Mouse (Mus musculus): Measurements from ENCODE around the gene B4galnt2. TPM values are rescaled to one million over a fixed set of nuclear protein-coding genes. Genes with fewer than 3 reads are reported as not detected.
"Not testable (repeated sequence)": the region's sequence is repeated elsewhere in the genome, so short reads cannot be mapped to it uniquely, and the experiment has no call there.

Gene B4galnt2
- polyA plus RNA-seq, 1 experiment = not detected

GRCm38 (mm10) chr11:95926398-95926797, 11.7 kb upstream of the B4galnt2 start:
- 72% methylated on average over 4 of the region's 4 CpGs for WGBS
- no peak for DNase-seq
- TF ChIP-seq CTCF (IDR thresholded peaks at IDR 0.05; ENCODE audit: insufficient read depth, low read length) = no peak
- TF ChIP-seq POLR2A (IDR thresholded peaks at IDR 0.05; ENCODE audit: borderline replicate concordance, extremely low read depth, low read depth, low read length) = no peak
- no peak overlapping the region for H3K4me3 ChIP-seq (replicated peaks; ENCODE audit: extremely low read depth, low read depth, low read length)
- H3K4me1 ChIP-seq (ENCODE audit: control insufficient read depth, insufficient read depth, low read length) = no peaks in the 10 kb centered on the region

- TF ChIP-seq POLR2A (IDR thresholded peaks at IDR 0.05; ENCODE audit: borderline replicate concordance, extremely low read depth, low read depth, low read length) = no peak
- TF ChIP-seq CTCF (IDR thresholded peaks at IDR 0.05; ENCODE audit: insufficient read depth, low read length) = no peak
- H3K4me1 ChIP-seq (ENCODE audit: control insufficient read depth, insufficient read depth, low read length) = no peaks in the 10 kb centered on the region
- 82% methylated on average over 5 of the region's 5 CpGs for WGBS
- H3K4me3 ChIP-seq (replicated peaks; ENCODE audit: extremely low read depth, low read depth, low read length) = no peak overlapping the region
- DNase-seq = no peak
These were observed 11.3 kb upstream of the B4galnt2 start for GRCm38 (mm10) chr11:95925976-95926375.

- 58% methylated on average over 2 of the region's 2 CpGs for WGBS
- no peak for TF ChIP-seq CTCF (IDR thresholded peaks at IDR 0.05; ENCODE audit: insufficient read depth, low read length)
- no peak for TF ChIP-seq POLR2A (IDR thresholded peaks at IDR 0.05; ENCODE audit: borderline replicate concordance, extremely low read depth, low read depth, low read length)
- no peaks in the 10 kb centered on the region for H3K4me1 ChIP-seq (ENCODE audit: control insufficient read depth, insufficient read depth, low read length)
- no peak overlapping the region for H3K4me3 ChIP-seq (replicated peaks; ENCODE audit: extremely low read depth, low read depth, low read length)
- no peak for DNase-seq
These were observed 9.5 kb upstream of the B4galnt2 start for GRCm38 (mm10) chr11:95924215-95924614.

GRCm38 (mm10) chr11:95923477-95923876, 8.8 kb upstream of the B4galnt2 start:
- WGBS = 5% methylated on average over 4 of the region's 6 CpGs
- H3K4me1 ChIP-seq (ENCODE audit: control insufficient read depth, insufficient read depth, low read length); H3K4me3 ChIP-seq (replicated peaks; ENCODE audit: extremely low read depth, low read depth, low read length); DNase-seq: not testable (repeated sequence)

GRCm38 (mm10) chr11:95921991-95922621, 7.4 kb upstream of the B4galnt2 start:
- no peak for DNase-seq
- no peak for TF ChIP-seq POLR2A (IDR thresholded peaks at IDR 0.05; ENCODE audit: borderline replicate concordance, extremely low read depth, low read depth, low read length)
- TF ChIP-seq CTCF (IDR thresholded peaks at IDR 0.05; ENCODE audit: insufficient read depth, low read length) = no peak
- Histone ChIP-seq H3K4me3 (replicated peaks; ENCODE audit: extremely low read depth, low read depth, low read length) (no peak overlapping the region), H3K4me1 (ENCODE audit: control insufficient read depth, insufficient read depth, low read length) (no peaks in the 10 kb centered on the region)
- 57% methylated on average over 12 of the region's 12 CpGs for WGBS

GRCm38 (mm10) chr11:95916426-95916825, 1.7 kb upstream of the B4galnt2 start:
- no peak overlapping the region for H3K4me3 ChIP-seq (replicated peaks; ENCODE audit: extremely low read depth, low read depth, low read length)
- peaks cover 2% of the 10 kb centered on the region; the same call in 1 of the 2 replicates for H3K4me1 ChIP-seq (ENCODE audit: control insufficient read depth, insufficient read depth, low read length)
- no peak for DNase-seq
- TF ChIP-seq CTCF (IDR thresholded peaks at IDR 0.05; ENCODE audit: insufficient read depth, low read length) = no peak
- TF ChIP-seq POLR2A (IDR thresholded peaks at IDR 0.05; ENCODE audit: borderline replicate concordance, extremely low read depth, low read depth, low read length) = no peak
- 17% methylated on average over 5 of the region's 5 CpGs for WGBS

- no peak for TF ChIP-seq CTCF (IDR thresholded peaks at IDR 0.05; ENCODE audit: insufficient read depth, low read length)
- no peak for TF ChIP-seq POLR2A (IDR thresholded peaks at IDR 0.05; ENCODE audit: borderline replicate concordance, extremely low read depth, low read depth, low read length)
- 3% methylated on average over 28 of the region's 28 CpGs for WGBS
- DNase-seq = no peak
- Histone ChIP-seq H3K4me3 (replicated peaks; ENCODE audit: extremely low read depth, low read depth, low read length) (no peak overlapping the region), H3K4me1 (ENCODE audit: control insufficient read depth, insufficient read depth, low read length) (peaks cover 2% of the 10 kb centered on the region; the same call in 1 of the 2 replicates)
These were observed 467 bp upstream of the B4galnt2 start for GRCm38 (mm10) chr11:95915006-95915710.

GRCm38 (mm10) chr11:95913959-95914566, 628 bp downstream of the B4galnt2 start:
- Histone ChIP-seq H3K4me1 (ENCODE audit: control insufficient read depth, insufficient read depth, low read length) (peaks cover 2% of the 10 kb centered on the region; the same call in 1 of the 2 replicates), H3K4me3 (replicated peaks; ENCODE audit: extremely low read depth, low read depth, low read length) (no peak overlapping the region)
- WGBS = 7% methylated on average over 14 of the region's 14 CpGs
- no peak for DNase-seq
- TF ChIP-seq POLR2A (IDR thresholded peaks at IDR 0.05; ENCODE audit: borderline replicate concordance, extremely low read depth, low read depth, low read length) = no peak

- no peak for DNase-seq
- Histone ChIP-seq H3K4me1 (ENCODE audit: control insufficient read depth, insufficient read depth, low read length) (peaks cover 2% of the 10 kb centered on the region; the same call in 1 of the 2 replicates), H3K4me3 (replicated peaks; ENCODE audit: extremely low read depth, low read depth, low read length) (no peak overlapping the region)
- 21% methylated on average over 7 of the region's 7 CpGs for WGBS
- TF ChIP-seq POLR2A (IDR thresholded peaks at IDR 0.05; ENCODE audit: borderline replicate concordance, extremely low read depth, low read depth, low read length) (no peak), CTCF (IDR thresholded peaks at IDR 0.05; ENCODE audit: insufficient read depth, low read length) (no peak)
These were observed 3.1 kb downstream of the B4galnt2 start for GRCm38 (mm10) chr11:95911579-95911978.

Measured in lung, adult 2 months (tissue).